17 mouse cellular contexts compared by ENCODE assay signal in genomic region chr9:112405772-112406315, GRCm38 (mm10).
"Had no signal": no experiment of that assay in that cellular context is flagged by ENCODE, and none has a peak within 500 bp of the region (broad histone marks: within the 10 kb centered on the region; RNA-seq: fewer than 3 reads in every experiment).

No protein-coding gene starts in this region.

- H3K27me3 ChIP-seq: midbrain, embryonic 12.5 days; neural tube, embryonic 13.5 days; neural tube, embryonic 15.5 days had no signal

- H3K4me2 ChIP-seq: lung, embryonic 14.5 days; midbrain, embryonic 12.5 days; neural tube, embryonic 13.5 days; neural tube, embryonic 15.5 days had no signal

- DNase-seq: lung, adult 18-20 months; lung, embryonic 14.5 days; lung, postnatal 10 days; lung, postnatal 4 days; midbrain, embryonic 14.5 days; retina, postnatal 1 day; right cerebral cortex, postnatal 14 days; spleen, adult 18-20 months; thymus, adult 2 months; thymus, postnatal 14 days; thymus, postnatal 36 days had no signal

- H3K4me1 ChIP-seq: midbrain, embryonic 10.5 days; midbrain, embryonic 12.5 days; neural tube, embryonic 13.5 days; neural tube, embryonic 15.5 days had no signal

- H3K4me3 ChIP-seq: midbrain, embryonic 10.5 days; midbrain, embryonic 12.5 days; myocyte; neural tube, embryonic 13.5 days; neural tube, embryonic 15.5 days had no signal

- H3K9ac ChIP-seq: lung, embryonic 14.5 days; midbrain, embryonic 12.5 days; neural tube, embryonic 13.5 days; neural tube, embryonic 15.5 days had no signal

- H3K9me3 ChIP-seq: midbrain, embryonic 10.5 days had no signal

- H3K36me3 ChIP-seq: midbrain, embryonic 10.5 days; midbrain, embryonic 12.5 days; neural tube, embryonic 13.5 days; neural tube, embryonic 15.5 days had no signal

- H3K27ac ChIP-seq: midbrain, embryonic 10.5 days; midbrain, embryonic 12.5 days; neural tube, embryonic 13.5 days; neural tube, embryonic 15.5 days had no signal

- ATAC-seq: midbrain, embryonic 16.5 days had no signal
